Mouse (Mus musculus): ENCODE measurements around the gene Pcsk1.

- TF ChIP-seq POLR2A (IDR thresholded peaks at IDR 0.05; ENCODE audit: borderline replicate concordance, low read depth, low read length), result no peak
- TF ChIP-seq CTCF (IDR thresholded peaks at IDR 0.05; ENCODE audit: low read depth, low read length), result no peak
Measured at GRCm38 (mm10) chr13:75063947-75064346, 25.7 kb upstream of the Pcsk1 start.

Data from bone marrow macrophage, adult 2 months (primary cell).